Mouse (Mus musculus) embryonic facial prominence, embryonic 11.5 days (tissue): Measurements from ENCODE around the gene Ldb3. TPM values are rescaled to one million over a fixed set of nuclear protein-coding genes. Genes with fewer than 3 reads are reported as not detected.

Source experiments
- ATAC-seq: fragments of 200-750 bp; cut with Nextera tagmentation; replicated peaks from 2 replicates; pipeline ENCODE4 v1.8.0; 2017; ENCODE audit warnings: low read depth; ENCODE audit not compliant: insufficient number of reproducible peaks, low FRiP score, low TSS enrichment
- DNase-seq: peaks from one replicate; pipeline ENCODE4 v3.0.0-alpha.2; 2015; ENCODE audit warnings: low spot score
- H3K27ac ChIP-seq: fragments of 300-500 bp; sonication (generic); replicated peaks from 2 replicates; pipeline ENCODE4 v1.5.1; 2014; ENCODE audit warnings: mild to moderate bottlenecking, low read depth, low read length, control low read depth
- H3K27me3 ChIP-seq: fragments of 300-500 bp; sonication (generic); 2 replicates; pipeline ENCODE4 v1.6.1; 2014; ENCODE audit warnings: mild to moderate bottlenecking, low read length, moderate library complexity, mixed read lengths; ENCODE audit not compliant: control insufficient read depth, insufficient read depth
- H3K36me3 ChIP-seq: fragments of 300-500 bp; sonication (generic); replicated peaks from 2 replicates; pipeline ENCODE4 v1.6.1; 2014; ENCODE audit warnings: low read depth, mild to moderate bottlenecking, low read length, moderate library complexity, mixed read lengths; ENCODE audit not compliant: control insufficient read depth, insufficient read depth
- H3K4me1 ChIP-seq: fragments of 300-500 bp; sonication (generic); 2 replicates; pipeline ENCODE4 v1.6.1; 2014; ENCODE audit warnings: low read length, mixed read lengths; ENCODE audit not compliant: control insufficient read depth, insufficient read depth
- H3K4me2 ChIP-seq: fragments of 300-500 bp; sonication (generic); 2 replicates; pipeline ENCODE4 v1.6.1; 2014; ENCODE audit warnings: low read depth, mild to moderate bottlenecking, control low read depth, low read length, moderate library complexity
- H3K4me3 ChIP-seq: fragments of 300-500 bp; sonication (generic); 2 replicates; pipeline ENCODE4 v1.5.1; 2014; ENCODE audit warnings: low read depth, low read length, control low read depth
- H3K9ac ChIP-seq: fragments of 300-500 bp; sonication (generic); replicated peaks from 2 replicates; pipeline ENCODE4 v1.6.1; 2014; ENCODE audit warnings: mild to moderate bottlenecking, control low read depth, low read length
- H3K9me3 ChIP-seq: fragments of 300-500 bp; sonication (generic); replicated peaks from 2 replicates; pipeline ENCODE4 v1.6.1; 2016; ENCODE audit warnings: mild to moderate bottlenecking, low read length, inconsistent platforms, mixed read lengths; ENCODE audit not compliant: control insufficient read depth
- WGBS: fragments of 180-500 bp; shearing (Covaris S2); extraction: QIAGEN DNeasy Blood & Tissue Kit; methylation state at CpG from one replicate; pipeline ENCODE4 v1.1.7; 2014; 5-methylcytosine and 5-hydroxymethylcytosine counted together
- polyA plus RNA-seq: library from polyadenylated mRNA; unstranded; fragments of >200 nt; fragmentation: Nextera tagmentation; extraction: Ambion mirVana; gene quantifications from 2 replicates; pipeline ENCODE4 v1.2.1, GENCODE M21; 2014

Ldb3 gene
- polyA plus RNA-seq, 1 experiment from 2014 or later = 0.90 TPM

DNA sequence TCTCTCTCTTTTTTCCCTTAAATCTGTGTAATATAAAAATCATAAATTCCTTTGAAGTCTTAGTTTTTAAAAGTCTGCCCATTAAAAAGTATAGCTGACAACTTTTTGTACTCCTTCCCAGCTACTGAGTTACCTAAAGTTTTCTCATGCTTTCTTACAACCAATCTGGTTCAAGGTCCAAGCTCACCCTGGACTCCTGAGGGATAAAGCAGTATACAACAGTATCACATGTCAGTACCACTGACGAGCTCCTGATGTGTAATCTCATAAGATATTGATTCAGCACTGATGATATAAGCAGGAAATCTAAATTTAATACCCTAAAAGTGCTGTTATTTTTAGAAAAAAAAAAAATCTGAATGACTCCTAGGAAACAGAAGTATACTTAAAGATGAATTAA is 97.5 kb downstream of the Ldb3 start:
- Histone ChIP-seq H3K27me3 (no peaks in the 10 kb centered on the region), H3K36me3 (no peaks in the 10 kb centered on the region), H3K4me2 (no peak overlapping the region), H3K27ac (no peak overlapping the region), H3K4me1 (no peaks in the 10 kb centered on the region), H3K9me3 (no peaks in the 10 kb centered on the region), H3K4me3 (no peak overlapping the region), H3K9ac (no peak overlapping the region)
- WGBS = 43% methylated on average over 1 of the region's 1 CpGs
- no peak for DNase-seq
- no peak for ATAC-seq

DNA sequence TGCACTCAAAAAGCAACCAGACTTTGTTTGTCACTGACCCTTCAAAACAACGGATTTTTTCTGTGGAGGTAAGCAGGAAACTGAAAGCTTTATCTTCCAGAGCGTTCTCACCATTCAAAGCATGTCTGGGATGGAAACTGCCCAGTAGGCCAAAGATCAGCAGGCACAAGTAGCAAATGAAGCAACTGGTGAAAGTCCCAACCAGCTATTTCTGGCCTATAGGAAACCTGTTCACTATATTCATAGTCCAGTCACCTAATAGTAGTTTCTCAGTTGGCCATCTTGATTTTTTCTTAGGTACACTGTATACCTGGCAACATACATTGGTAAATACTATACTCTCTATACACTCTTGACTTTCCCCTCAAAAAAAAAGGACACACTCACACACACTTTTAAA is 98.6 kb downstream of the Ldb3 start:
- Histone ChIP-seq H3K9ac (no peak overlapping the region), H3K9me3 (no peaks in the 10 kb centered on the region), H3K27ac (no peak overlapping the region), H3K4me2 (no peak overlapping the region), H3K36me3 (no peaks in the 10 kb centered on the region), H3K4me3 (no peak overlapping the region), H3K27me3 (no peaks in the 10 kb centered on the region), H3K4me1 (no peaks in the 10 kb centered on the region)
- ATAC-seq (no peak), DNase-seq (no peak)
- 80% methylated on average over 2 of the region's 2 CpGs for WGBS

DNA sequence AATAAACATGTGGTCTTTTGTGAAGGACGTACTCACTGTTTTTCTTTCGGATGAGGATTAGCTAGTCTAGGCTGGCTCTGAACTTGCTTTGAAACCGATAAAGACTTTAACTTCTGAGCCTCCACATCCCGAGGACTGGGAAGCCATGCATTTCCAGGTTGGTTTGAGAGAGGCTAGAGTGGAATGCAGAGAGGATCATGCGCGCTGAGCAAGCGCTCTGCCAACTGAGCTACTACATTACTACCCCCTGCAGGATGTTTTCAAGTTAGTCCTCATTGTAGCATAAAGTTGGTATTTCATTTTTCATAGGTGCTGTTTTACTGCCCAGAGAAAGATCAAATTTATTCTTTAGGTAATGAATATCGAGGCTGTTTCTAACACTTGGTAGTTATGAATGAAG is 102.3 kb downstream of the Ldb3 start:
- Histone ChIP-seq H3K9me3 (no peaks in the 10 kb centered on the region), H3K9ac (no peak overlapping the region), H3K4me1 (no peaks in the 10 kb centered on the region), H3K4me3 (no peak overlapping the region), H3K4me2 (no peak overlapping the region), H3K36me3 (no peaks in the 10 kb centered on the region), H3K27me3 (no peaks in the 10 kb centered on the region), H3K27ac (no peak overlapping the region)
- DNase-seq = no peak
- 54% methylated on average over 8 of the region's 8 CpGs for WGBS
- no peak for ATAC-seq

DNA sequence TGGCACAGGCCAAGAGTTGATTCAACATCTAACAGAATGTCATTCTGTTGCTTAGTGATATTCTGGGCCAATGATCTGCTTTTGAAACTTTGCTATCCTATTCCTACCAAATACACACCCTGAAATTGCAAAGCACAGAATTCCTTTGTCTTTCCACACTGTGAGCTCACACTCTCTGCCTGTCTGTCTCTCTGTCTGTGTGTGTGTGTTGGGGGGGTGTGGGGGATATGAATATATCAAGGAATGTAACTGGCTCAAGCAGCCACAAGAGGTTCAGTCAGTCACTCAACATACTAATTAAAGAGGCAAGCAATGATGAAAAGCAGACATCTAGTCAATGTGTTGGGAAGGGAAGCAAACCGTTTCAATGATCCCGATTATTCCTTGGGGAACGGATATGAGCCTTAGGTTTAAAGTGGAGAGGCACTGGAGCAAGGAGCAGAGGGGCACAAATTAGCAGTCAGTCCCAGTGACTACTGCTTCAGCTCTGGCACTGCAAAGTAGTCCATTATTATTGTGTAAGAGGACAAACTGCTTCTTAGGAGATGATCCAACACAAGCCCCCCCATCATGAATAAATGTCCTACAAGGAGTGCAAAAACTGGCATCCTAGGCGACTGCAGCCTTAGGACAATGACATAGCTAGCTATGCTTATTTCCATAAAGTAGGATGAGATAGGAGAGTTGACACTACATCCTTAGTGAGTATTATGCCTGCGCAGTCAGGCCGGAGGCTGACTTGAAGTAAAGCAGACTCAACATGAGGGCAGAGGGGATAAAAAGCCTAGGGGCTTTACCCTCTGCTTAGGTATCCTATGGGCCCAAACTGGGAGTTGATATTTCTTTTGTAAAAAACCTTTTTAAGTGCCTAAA is 104.8 kb downstream of the Ldb3 start:
- no peak overlapping the region for H3K27ac ChIP-seq
- no peak overlapping the region for H3K4me3 ChIP-seq
- no peaks in the 10 kb centered on the region for H3K4me1 ChIP-seq
- DNase-seq (no peak), ATAC-seq (no peak; the same call in 1 of the 2 replicates)
- H3K27me3 ChIP-seq = no peaks in the 10 kb centered on the region
- H3K9me3 ChIP-seq = no peaks in the 10 kb centered on the region
- 54% methylated on average over 6 of the region's 6 CpGs for WGBS
- no peak overlapping the region for H3K9ac ChIP-seq
- H3K36me3 ChIP-seq = no peaks in the 10 kb centered on the region
- no peak overlapping the region for H3K4me2 ChIP-seq

Other genes with a start within 250 kb of the Ldb3 start
- not detected in 2 replicates for gene Fam25c, start 233.2 kb downstream of the Ldb3 start, polyA plus RNA-seq
- gene Sncg, start 213.9 kb downstream of the Ldb3 start, polyA plus RNA-seq = 50.6 and 76.6 TPM in 2 replicates
- gene Mmrn2, start 213.2 kb downstream of the Ldb3 start, polyA plus RNA-seq = 5.4 and 5.8 TPM in 2 replicates
- 73.2 and 80.9 TPM in 2 replicates for gene Bmpr1a, start 85.3 kb downstream of the Ldb3 start, polyA plus RNA-seq
- not detected in 2 replicates for gene 9230112D13Rik, start 65.9 kb downstream of the Ldb3 start, polyA plus RNA-seq
- gene Opn4, start 11.5 kb upstream of the Ldb3 start, polyA plus RNA-seq = 0.39 TPM in 1 of 2 replicates, not detected in the other
- 35.1 and 38.0 TPM in 2 replicates for gene Wapl, start 85.2 kb upstream of the Ldb3 start, polyA plus RNA-seq
- gene Grid1, start 231.4 kb upstream of the Ldb3 start, polyA plus RNA-seq = 0.17 and 0.27 TPM in 2 replicates